ENCODE assay signal across 25 mouse cellular contexts in the genomic region with DNA sequence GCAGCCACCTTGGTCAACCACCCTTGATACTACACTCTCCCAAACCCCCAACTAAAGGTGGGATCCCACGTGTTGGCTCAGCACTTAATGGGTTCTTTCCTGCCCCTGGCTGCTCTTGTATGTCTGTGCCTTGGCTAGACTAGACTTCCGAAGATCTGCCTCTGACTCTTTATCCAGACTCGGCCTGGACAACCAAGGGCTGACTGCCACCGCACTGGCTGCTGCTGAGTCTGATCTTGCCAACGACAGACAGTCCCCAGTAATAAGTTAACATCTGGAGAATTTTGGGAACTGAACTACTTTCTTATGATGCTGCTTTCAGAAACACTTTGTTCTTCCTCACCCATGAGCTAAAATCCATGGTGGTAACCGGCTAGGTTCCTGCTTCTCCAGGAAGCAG. TPM values are rescaled to one million over a fixed set of nuclear protein-coding genes. Genes with fewer than 3 reads are reported as not detected.
DNase-seq lines count a peak whose midpoint lies in the region; ATAC-seq lines count a peak whose summit lies in the region.
"Had no signal": no experiment of that assay in that cellular context is flagged by ENCODE, and none has a peak within 500 bp of the region (broad histone marks: within the 10 kb centered on the region; RNA-seq: fewer than 3 reads in every experiment).

No protein-coding gene starts in this region.

- no peak overlapping the region for H3K27ac ChIP-seq in midbrain, embryonic 11.5 days (ENCODE audit: low read depth, low read length)
- no peak overlapping the region for H3K27ac ChIP-seq in midbrain, embryonic 10.5 days (replicated peaks)
- H3K27ac ChIP-seq: embryonic facial prominence, embryonic 10.5 days; embryonic facial prominence, embryonic 12.5 days; forebrain, embryonic 13.5 days had no signal

- H3K9ac ChIP-seq in midbrain, embryonic 11.5 days (ENCODE audit: low read length), result no peak overlapping the region
- H3K9ac ChIP-seq: embryonic facial prominence, embryonic 12.5 days; forebrain, embryonic 13.5 days had no signal

- peaks cover 11% of the 10 kb centered on the region for H3K4me1 ChIP-seq in midbrain, embryonic 11.5 days (ENCODE audit: control insufficient read depth, insufficient read depth, low read length)
- H3K4me1 ChIP-seq in midbrain, embryonic 10.5 days, result peaks cover 16% of the 10 kb centered on the region

- 81% methylated on average over 6 of the region's 6 CpGs for WGBS in midbrain, embryonic 11.5 days
- 81% methylated on average over 6 of the region's 6 CpGs for WGBS in midbrain, embryonic 10.5 days

- no peak for ATAC-seq in midbrain, embryonic 11.5 days (ENCODE audit: low FRiP score)
- ATAC-seq: activated CD4-positive, CD25-positive, alpha-beta regulatory T cell, adult 4 months; CD4-positive, CD25-positive, alpha-beta regulatory T cell, adult 4 months; forebrain, embryonic 13.5 days; Patski had no signal

- no peaks in the 10 kb centered on the region; the same call in 1 of the 2 replicates for H3K27me3 ChIP-seq in midbrain, embryonic 11.5 days (ENCODE audit: control insufficient read depth, insufficient read depth, low read length)
- H3K27me3 ChIP-seq in midbrain, embryonic 10.5 days (ENCODE audit: low read depth, poor library complexity, severe bottlenecking), result 0 out of 2 replicates have a peak, but pooled peaks cover 4% of the 10 kb centered on the region
- H3K27me3 ChIP-seq: CH12.LX; embryonic facial prominence, embryonic 12.5 days; Patski had no signal

- peak; percentile 22 for DNase-seq in gastrocnemius, adult 18-20 months (ENCODE audit: low spot score)
- no peak for DNase-seq in gastrocnemius, adult 8-10 months (ENCODE audit: low spot score in 2 of 2)
- peak; percentile 27 for DNase-seq in gastrocnemius, postnatal 14 days
- no peak for DNase-seq in gastrocnemius, postnatal 36 days
- peak; percentile 94 for DNase-seq in heart, adult 11 months
- no peak for DNase-seq in heart, postnatal 10 days
- peak; percentile 6 for DNase-seq in midbrain, embryonic 11.5 days (ENCODE audit: low spot score, missing footprints)
- no peak for DNase-seq in midbrain, embryonic 10.5 days (ENCODE audit: low spot score)
- DNase-seq: adrenal gland, adult 8-10 months; adrenal gland, postnatal 14 days; adrenal gland, postnatal 36 days; B cell, adult 2 months; cerebellum, adult 11-12 months; cerebellum, adult 2 months; cerebellum, adult 9-10 months; cerebellum, postnatal 10 days; cerebellum, postnatal 25 days had no signal

- H3K36me3 ChIP-seq in midbrain, embryonic 11.5 days (ENCODE audit: control insufficient read depth, insufficient read depth, low read length), result no peaks in the 10 kb centered on the region
- H3K36me3 ChIP-seq in midbrain, embryonic 10.5 days, result no peaks in the 10 kb centered on the region
- H3K36me3 ChIP-seq: embryonic facial prominence, embryonic 10.5 days; embryonic facial prominence, embryonic 12.5 days; G1E had no signal

- no peak overlapping the region for H3K4me3 ChIP-seq in midbrain, embryonic 11.5 days (ENCODE audit: low read depth, low read length)
- no peak overlapping the region for H3K4me3 ChIP-seq in midbrain, embryonic 10.5 days
- H3K4me3 ChIP-seq: embryonic facial prominence, embryonic 10.5 days; embryonic facial prominence, embryonic 12.5 days; forebrain, embryonic 13.5 days had no signal

- intact Hi-C loops in gastrocnemius, postnatal 14 days (cut with DNase I; ENCODE audit: low total_unique reads), result no loop called here
- intact Hi-C loops in gastrocnemius, postnatal 36 days (cut with DNase I), result no loop called here
- intact Hi-C loops in heart, postnatal 10 days (cut with DNase I), result no loop called here

- peaks cover 4% of the 10 kb centered on the region; the same call in 1 of the 2 replicates for H3K9me3 ChIP-seq in midbrain, embryonic 11.5 days (ENCODE audit: control insufficient read depth, low read length)
- H3K9me3 ChIP-seq in midbrain, embryonic 10.5 days (replicated peaks), result 0 out of 2 replicates have a peak, but pooled peaks cover 6% of the 10 kb centered on the region
- H3K9me3 ChIP-seq: forebrain, embryonic 13.5 days; G1E had no signal

- no peak overlapping the region for H3K4me2 ChIP-seq in midbrain, embryonic 11.5 days
- H3K4me2 ChIP-seq: embryonic facial prominence, embryonic 12.5 days; forebrain, embryonic 13.5 days had no signal

RNA-seq across cellular contexts. Expression of a gene that starts 26.0 kb away (rescaled TPM):
- total RNA-seq in gastrocnemius, adult 18-20 months (2021), result under 1 TPM; 0.32 to 0.76 TPM
- total RNA-seq in gastrocnemius, adult 8-10 months (2022), result 1 to 10 TPM in 1 of 4 experiments, under 1 TPM in 3; 0.22 to 1.2 (median 0.69) TPM
- 1 to 10 TPM in 1 of 2 experiments, under 1 TPM in 1; 0.73 to 1.8 TPM for total RNA-seq in gastrocnemius, postnatal 14 days (2021)
- total RNA-seq in gastrocnemius, postnatal 36 days (2021), result 1 to 10 TPM in 1 of 2 experiments, under 1 TPM in 1; 0.84 to 1.0 TPM
- 1 to 10 TPM; 2.4 to 3.7 TPM for total RNA-seq in heart, postnatal 10 days (2021)
- polyA plus RNA-seq in midbrain, embryonic 11.5 days (2014; fragmentation: Nextera tagmentation; extraction: Ambion mirVana), result 6.0 and 7.1 TPM in 2 replicates
- polyA plus RNA-seq in midbrain, embryonic 10.5 days (2016; fragmentation: Nextera tagmentation; extraction: Ambion mirVana), result 4.7 and 4.9 TPM in 2 replicates
- polyA plus RNA-seq: G1E, Patski had no signal

Comparison
In these comparisons a context has a peak if more than half of its experiments do, and no peak if none do; other contexts are left out.
1. DNase-seq: peak in gastrocnemius, adult 18-20 months (single experiment), gastrocnemius, postnatal 14 days (single experiment), heart, adult 11 months (single experiment) and midbrain, embryonic 11.5 days (single experiment); none in gastrocnemius, adult 8-10 months (0 of 2), gastrocnemius, postnatal 36 days (0 of 2), heart, postnatal 10 days (0 of 2) and midbrain, embryonic 10.5 days (single experiment).